Mouse (Mus musculus) inflammation-experienced regulatory T-cells, adult 16 weeks (primary cell): ENCODE results near the gene Gm28305. TPM values are rescaled to one million over a fixed set of nuclear protein-coding genes. Genes with fewer than 3 reads are reported as not detected.

Experiments
- polyA plus RNA-seq: library from polyadenylated mRNA; unstranded; fragments of 100-300 nt; shearing (Covaris generic); gene quantifications from one replicate; pipeline ENCODE4 v1.2.1, GENCODE M21; 2017

Gm28305 gene
- polyA plus RNA-seq: not detected

DNA sequence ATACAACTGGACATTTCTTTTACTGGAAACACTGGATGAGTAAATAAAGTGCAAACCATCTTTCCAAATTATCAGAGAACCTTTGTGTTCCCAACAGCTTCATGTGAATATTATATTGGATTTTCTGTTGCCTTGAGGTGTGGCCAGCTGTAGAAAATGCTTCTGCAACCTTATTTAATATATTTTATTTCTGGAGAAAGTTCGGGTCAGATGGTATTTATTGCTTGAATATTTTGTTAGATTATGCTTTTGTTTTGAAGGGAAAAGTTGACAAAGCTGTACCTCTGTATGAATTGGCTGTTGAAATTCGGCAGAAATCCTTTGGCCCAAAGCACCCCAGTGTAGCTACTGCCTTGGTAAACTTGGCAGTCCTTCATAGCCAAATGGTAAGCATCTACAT lies at the start of gene Gm28305:
Gm28305 (plus strand) TSS at position 301 of the 400 bp plus-strand sequence.

GRCm38 (mm10) chr9:104001921-104002859 lies 38.3 kb upstream of the Gm28305 start, which contains the start of gene Nphp3:
Gene Nphp3 (plus strand): TSS chr9:104002544.

GRCm38 (mm10) chr9:104062430-104063243 lies 22.2 kb downstream of the Gm28305 start, which contains the start of gene Uba5:
Gene Uba5 (minus strand): TSS chr9:104063134.

GRCm38 (mm10) chr9:104063244-104063961 lies 22.9 kb downstream of the Gm28305 start, which contains the start of gene Acad11:
Gene Acad11 (plus strand): TSS chr9:104063377.

Other genes with a start within 250 kb of the Gm28305 start
- gene Nphp3, start 38.1 kb upstream of the Gm28305 start, polyA plus RNA-seq: 0.95 TPM
- gene Uba5, start 22.5 kb downstream of the Gm28305 start, polyA plus RNA-seq: 37.4 TPM
- gene Acad11, start 22.7 kb downstream of the Gm28305 start, polyA plus RNA-seq: 14.8 TPM
- gene Ackr4, start 86.3 kb downstream of the Gm28305 start, polyA plus RNA-seq: 0.89 TPM
- gene Dnajc13, start 222.3 kb downstream of the Gm28305 start, polyA plus RNA-seq: 65.8 TPM